Mouse (Mus musculus) heart, embryonic 14.5 days (tissue): ENCODE results near the gene Birc5. TPM values are rescaled to one million over a fixed set of nuclear protein-coding genes. Genes with fewer than 3 reads are reported as not detected.

Source experiments
- ATAC-seq: fragments of 200-750 bp; cut with Nextera tagmentation; 2 replicates; pipeline ENCODE4 v1.8.0; 2017; ENCODE audit warnings: low read depth, moderate TSS enrichment; ENCODE audit not compliant: insufficient number of reproducible peaks, insufficient read depth, low FRiP score
- H3K27ac ChIP-seq, 2 experiments: fragments of 200-500 bp in 1 of 2; fragments of 300-500 bp in 1 of 2; sonication (generic) in 1 of 2; replicated peaks in 1 of 2; 2 replicates each; pipeline ENCODE4 v1.5.1; 2012 to 2014; ENCODE audit warnings: low read depth in 2 of 2, low read length in 2 of 2, control low read depth in 1 of 2, mild to moderate bottlenecking in 1 of 2, mixed read lengths in 1 of 2; ENCODE audit not compliant: control insufficient read depth in 1 of 2, insufficient read depth in 1 of 2
- H3K27me3 ChIP-seq: fragments of 300-500 bp; sonication (generic); 2 replicates; pipeline ENCODE4 v1.6.1; 2014; ENCODE audit warnings: mild to moderate bottlenecking, low read length, control low read depth; ENCODE audit not compliant: control insufficient read depth, insufficient read depth
- H3K36me3 ChIP-seq: fragments of 300-500 bp; sonication (generic); 2 replicates; pipeline ENCODE4 v1.6.1; 2014; ENCODE audit warnings: mild to moderate bottlenecking, control low read depth, low read length, mixed read lengths; ENCODE audit not compliant: control insufficient read depth, insufficient read depth
- H3K4me1 ChIP-seq, 2 experiments: fragments of 200-500 bp in 1 of 2; fragments of 300-500 bp in 1 of 2; sonication (generic) in 1 of 2; 2 replicates each; pipeline ENCODE4 v1.6.1; 2012 to 2014; ENCODE audit warnings: low read length in 2 of 2, control low read depth in 1 of 2, mixed read lengths in 1 of 2; ENCODE audit not compliant: control insufficient read depth in 2 of 2, insufficient read depth in 2 of 2
- H3K4me2 ChIP-seq: fragments of 300-500 bp; sonication (generic); 2 replicates; pipeline ENCODE4 v1.6.1; 2014; ENCODE audit warnings: mild to moderate bottlenecking, low read length
- H3K4me3 ChIP-seq, 2 experiments: fragments of 200-500 bp in 1 of 2; fragments of 300-500 bp in 1 of 2; sonication (generic) in 1 of 2; 2 replicates each; pipeline ENCODE4 v1.5.1; 2012 to 2014; ENCODE audit warnings: low read length in 2 of 2, mild to moderate bottlenecking in 2 of 2, control low read depth in 1 of 2, low read depth in 1 of 2, moderate library complexity in 1 of 2; ENCODE audit not compliant: control insufficient read depth in 1 of 2, insufficient read depth in 1 of 2
- H3K9ac ChIP-seq: fragments of 300-500 bp; sonication (generic); 2 replicates; pipeline ENCODE4 v1.6.1; 2014; ENCODE audit warnings: mild to moderate bottlenecking, low read length
- H3K9me3 ChIP-seq: fragments of 300-500 bp; sonication (generic); 2 replicates; pipeline ENCODE4 v1.6.1; 2016; ENCODE audit warnings: low read length, control low read depth; ENCODE audit not compliant: control insufficient read depth
- WGBS: fragments of 180-500 bp; shearing (Covaris S2); extraction: QIAGEN DNeasy Blood & Tissue Kit; methylation state at CpG from one replicate; pipeline ENCODE4 v1.1.7; 2014; 5-methylcytosine and 5-hydroxymethylcytosine counted together
- polyA plus RNA-seq: library from polyadenylated mRNA; unstranded; fragments of >200 nt; fragmentation: Nextera tagmentation; extraction: Ambion mirVana; gene quantifications from 2 replicates; pipeline ENCODE4 v1.2.1, GENCODE M21; 2014

Birc5 gene
- polyA plus RNA-seq, 1 experiment from 2014 or later: 240 TPM

DNA sequence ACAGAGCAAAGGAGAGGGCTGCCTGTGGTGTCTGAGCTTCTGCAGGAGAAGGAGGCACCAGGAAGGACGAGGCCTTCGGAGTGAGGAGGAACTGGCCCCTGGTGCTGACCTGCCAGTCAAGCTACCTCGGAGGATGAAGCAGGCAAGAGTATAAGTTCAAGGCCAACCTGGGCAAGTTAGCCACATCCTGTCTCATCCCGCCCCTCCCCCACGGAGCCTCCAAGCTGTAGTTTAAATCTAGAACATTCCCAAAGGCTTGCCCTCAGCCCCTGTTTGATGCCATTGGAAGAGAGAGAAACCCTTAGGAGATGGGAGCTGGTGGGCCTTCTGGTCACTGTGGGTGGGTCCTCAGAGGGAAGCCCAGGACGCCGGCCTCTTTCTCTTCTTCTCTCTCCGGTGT, 55.4 kb downstream of the Birc5 start:
- Histone ChIP-seq H3K27ac (no peak overlapping the region), H3K4me2 (no peak overlapping the region), H3K27me3 (no peaks in the 10 kb centered on the region), H3K36me3 (no peaks in the 10 kb centered on the region), H3K9me3 (no peaks in the 10 kb centered on the region), H3K4me1 (no peaks in the 10 kb centered on the region), H3K9ac (no peak overlapping the region), H3K4me3 (no peak overlapping the region)
- no peak for ATAC-seq
- WGBS: 80% methylated on average over 8 of the region's 8 CpGs

Other genes with a start within 250 kb of the Birc5 start
- gene Tnrc6c, start 195.0 kb upstream of the Birc5 start, polyA plus RNA-seq: 8.7 and 8.9 TPM in 2 replicates
- 1.6 and 2.1 TPM in 2 replicates for gene Tmc8, start 67.2 kb upstream of the Birc5 start, polyA plus RNA-seq
- gene Tmc6, start 67.1 kb upstream of the Birc5 start, polyA plus RNA-seq: 18.2 and 22.5 TPM in 2 replicates
- gene 6030468B19Rik, start 51.6 kb upstream of the Birc5 start, polyA plus RNA-seq: 0.19 and 0.44 TPM in 2 replicates
- 0.71 and 1.0 TPM in 2 replicates for gene Gm20708, start 39.6 kb upstream of the Birc5 start, polyA plus RNA-seq
- 99.4 and 102 TPM in 2 replicates for gene Syngr2, start 39.6 kb upstream of the Birc5 start, polyA plus RNA-seq
- gene Afmid, start 23.3 kb upstream of the Birc5 start, polyA plus RNA-seq: 18.7 and 20.8 TPM in 2 replicates
- gene Tk1, start 23.2 kb upstream of the Birc5 start, polyA plus RNA-seq: 98.0 and 100 TPM in 2 replicates
- gene Tmem235, start 11.5 kb downstream of the Birc5 start, polyA plus RNA-seq: not detected in 2 replicates
- 4.9 and 5.6 TPM in 2 replicates for gene Tha1, start 24.2 kb downstream of the Birc5 start, polyA plus RNA-seq
- gene Socs3, start 120.8 kb downstream of the Birc5 start, polyA plus RNA-seq: 2.0 and 2.3 TPM in 2 replicates
- gene Pgs1, start 137.0 kb downstream of the Birc5 start, polyA plus RNA-seq: 23.1 TPM in 2 replicates